Mouse (Mus musculus): ENCODE results near the gene Smyd1.

GRCm38 (mm10) chr6:71193151-71193740 is 128.8 kb downstream of the Smyd1 start:
- TF ChIP-seq POLR2A (IDR thresholded peaks at IDR 0.05; ENCODE audit: borderline replicate concordance, insufficient read depth, low read length) = no peak
- TF ChIP-seq CTCF (IDR thresholded peaks at IDR 0.05; ENCODE audit: borderline replicate concordance, insufficient read depth, low read depth, low read length) = no peak

Measured in cerebellum, adult 2 months (tissue).